Mouse (Mus musculus) limb, embryonic 15.5 days (tissue): ENCODE results near the gene Greb1. TPM values are rescaled to one million over a fixed set of nuclear protein-coding genes. Genes with fewer than 3 reads are reported as not detected.

ENCODE experiments used
- ATAC-seq: fragments of 200-750 bp; cut with Nextera tagmentation; 2 replicates; pipeline ENCODE4 v1.8.0; 2017; ENCODE audit warnings: low read depth, moderate TSS enrichment; ENCODE audit not compliant: insufficient number of reproducible peaks, low FRiP score, low TSS enrichment
- H3K27ac ChIP-seq: fragments of 300-500 bp; sonication (generic); 2 replicates; pipeline ENCODE4 v1.5.1; 2015; ENCODE audit warnings: moderate library complexity, mild to moderate bottlenecking, inconsistent platforms
- H3K27me3 ChIP-seq: fragments of 300-500 bp; sonication (generic); 2 replicates; pipeline ENCODE4 v1.6.1; 2015; ENCODE audit warnings: inconsistent platforms
- H3K36me3 ChIP-seq: fragments of 300-500 bp; sonication (generic); 2 replicates; pipeline ENCODE4 v1.6.1; 2015; ENCODE audit warnings: inconsistent platforms
- H3K4me1 ChIP-seq: fragments of 300-500 bp; sonication (generic); 2 replicates; pipeline ENCODE4 v1.6.1; 2015; ENCODE audit warnings: inconsistent platforms
- H3K4me2 ChIP-seq: fragments of 300-500 bp; sonication (generic); 2 replicates; pipeline ENCODE4 v1.6.1; 2015; ENCODE audit warnings: mild to moderate bottlenecking, inconsistent platforms
- H3K4me3 ChIP-seq: fragments of 300-500 bp; sonication (generic); 2 replicates; pipeline ENCODE4 v1.5.1; 2015; ENCODE audit warnings: mild to moderate bottlenecking, inconsistent platforms
- H3K9ac ChIP-seq: fragments of 300-500 bp; sonication (generic); 2 replicates; pipeline ENCODE4 v1.6.1; 2015; ENCODE audit warnings: inconsistent platforms
- H3K9me3 ChIP-seq: fragments of 300-500 bp; sonication (generic); 2 replicates; pipeline ENCODE4 v1.6.1; 2016; ENCODE audit warnings: inconsistent platforms
- WGBS: fragments of 180-500 bp; shearing (Covaris S2); methylation state at CpG from one replicate; pipeline ENCODE4 v1.1.7; 2015; 5-methylcytosine and 5-hydroxymethylcytosine counted together
- microRNA-seq: library from miRNA; unstranded; fragments of <30 nt; microRNA quantifications from one replicate; pipeline ENCODE4, GENCODE M21; 2016
- polyA plus RNA-seq: library from polyadenylated mRNA; unstranded; fragments of >200 nt; fragmentation: Nextera tagmentation; extraction: Ambion mirVana; gene quantifications from 2 replicates; pipeline ENCODE4 v1.2.1, GENCODE M21; 2015

The Greb1 gene
- polyA plus RNA-seq, 1 experiment from 2014 or later = 0.81 TPM

DNA sequence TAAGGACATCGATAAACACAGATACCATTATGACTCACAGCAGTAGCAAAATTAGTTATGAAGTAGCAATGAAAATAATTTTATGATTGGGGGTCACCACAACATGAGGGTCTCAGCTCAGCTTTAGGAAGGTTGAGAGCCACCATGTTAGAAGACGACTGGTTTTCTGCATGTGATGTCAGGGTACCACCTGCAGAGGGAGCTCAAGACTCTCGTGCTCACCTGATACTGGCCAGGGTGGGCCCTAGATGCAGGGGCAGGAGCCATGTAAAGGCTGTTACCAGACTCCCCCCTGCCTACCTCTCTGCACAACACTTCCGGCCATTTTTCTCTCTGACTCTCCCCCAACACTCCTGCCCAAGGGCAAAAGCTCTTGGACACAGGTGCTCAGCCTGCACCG lies 158.7 kb downstream of the Greb1 start:
- no peak overlapping the region for H3K4me2 ChIP-seq
- H3K9me3 ChIP-seq = no peaks in the 10 kb centered on the region
- no peaks in the 10 kb centered on the region for H3K36me3 ChIP-seq
- H3K4me1 ChIP-seq = peaks cover 8% of the 10 kb centered on the region
- WGBS = 59% methylated on average over 5 of the region's 5 CpGs
- H3K9ac ChIP-seq = no peak overlapping the region
- no peak overlapping the region for H3K27ac ChIP-seq
- ATAC-seq = no peak
- no peaks in the 10 kb centered on the region for H3K27me3 ChIP-seq
- no peak overlapping the region for H3K4me3 ChIP-seq

DNA sequence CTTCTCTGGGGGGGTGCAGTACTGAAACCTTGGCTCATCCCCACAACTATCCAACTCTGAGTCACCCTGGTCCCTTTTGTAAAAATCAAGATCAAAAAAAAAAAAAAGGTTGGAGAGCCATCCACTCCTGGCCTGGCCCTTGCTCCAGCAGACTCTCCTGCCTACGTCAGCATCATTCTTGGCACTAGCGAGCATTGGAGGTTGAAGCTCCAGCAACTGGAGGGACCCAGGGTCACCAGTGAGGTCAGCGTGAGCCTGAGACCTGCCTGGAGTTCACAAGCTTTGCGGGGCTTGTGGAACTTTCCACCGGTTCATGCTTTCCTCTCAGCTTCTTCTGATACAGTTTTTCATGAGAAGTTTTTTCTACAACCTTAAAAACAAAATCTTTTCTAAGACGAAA lies 160.6 kb downstream of the Greb1 start:
- H3K9me3 ChIP-seq = no peaks in the 10 kb centered on the region
- H3K27ac ChIP-seq = no peak overlapping the region
- H3K4me1 ChIP-seq = peaks cover 8% of the 10 kb centered on the region
- no peak overlapping the region for H3K4me2 ChIP-seq
- no peaks in the 10 kb centered on the region for H3K36me3 ChIP-seq
- H3K4me3 ChIP-seq = no peak overlapping the region
- 86% methylated on average over 6 of the region's 6 CpGs for WGBS
- H3K27me3 ChIP-seq = no peaks in the 10 kb centered on the region
- H3K9ac ChIP-seq = no peak overlapping the region
- ATAC-seq = no peak

DNA sequence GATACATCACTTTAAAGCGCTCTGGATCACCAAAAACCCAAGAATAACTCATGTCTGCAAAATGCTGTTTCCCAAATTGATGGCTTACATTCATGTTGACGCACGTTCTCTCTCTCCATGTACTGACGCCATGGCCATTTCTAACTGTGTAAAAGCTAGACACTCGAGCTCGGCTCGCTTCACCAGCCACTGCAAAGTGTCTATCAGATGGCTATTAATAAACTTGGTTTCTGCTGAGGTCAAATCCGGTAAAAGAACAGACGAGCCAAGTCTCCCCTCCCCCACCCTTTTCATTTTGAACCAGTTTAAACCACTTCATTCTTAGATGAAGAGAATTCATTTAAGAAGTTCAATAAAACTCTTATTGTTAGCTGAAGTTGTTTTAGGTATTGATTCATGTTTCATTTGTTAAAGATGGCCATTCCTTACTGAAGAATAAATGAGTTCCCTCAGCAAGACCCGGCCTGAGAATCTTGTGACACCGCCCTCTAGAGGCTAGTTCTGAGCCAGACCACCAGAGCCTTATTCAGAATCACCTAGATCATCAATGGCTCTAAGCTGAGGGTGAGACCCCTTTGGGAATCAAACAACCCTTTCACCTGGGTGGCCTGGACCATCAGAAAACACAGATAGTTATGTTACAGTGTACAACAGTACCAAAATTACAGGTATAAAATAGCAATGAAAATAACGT lies 161.5 kb downstream of the Greb1 start:
- no peak for ATAC-seq
- H3K36me3 ChIP-seq = no peaks in the 10 kb centered on the region

GRCm38 (mm10) chr12:16635816-16636215 lies 164.9 kb downstream of the Greb1 start:
- no peak for ATAC-seq
- Histone ChIP-seq H3K9ac (no peak overlapping the region), H3K27ac (no peak overlapping the region), H3K4me2 (no peak overlapping the region), H3K4me3 (no peak overlapping the region), H3K4me1 (no peaks in the 10 kb centered on the region), H3K27me3 (no peaks in the 10 kb centered on the region), H3K9me3 (no peaks in the 10 kb centered on the region), H3K36me3 (no peaks in the 10 kb centered on the region)
- 69% methylated on average over 6 of the region's 6 CpGs for WGBS

More for the DNA sequence above, 161.5 kb downstream of the Greb1 start:
- Histone ChIP-seq H3K27ac (no peak overlapping the region), H3K4me2 (no peak overlapping the region), H3K27me3 (no peaks in the 10 kb centered on the region), H3K9ac (no peak overlapping the region), H3K9me3 (no peaks in the 10 kb centered on the region), H3K4me3 (no peak overlapping the region), H3K4me1 (peaks cover 7% of the 10 kb centered on the region)
- WGBS = 67% methylated on average over 12 of the region's 12 CpGs

- WGBS = 60% methylated on average over 14 of the region's 14 CpGs
- ATAC-seq = no peak
- no peak overlapping the region for H3K4me2 ChIP-seq
- no peaks in the 10 kb centered on the region for H3K4me1 ChIP-seq
- H3K9me3 ChIP-seq = no peaks in the 10 kb centered on the region
- no peak overlapping the region for H3K4me3 ChIP-seq
- H3K27me3 ChIP-seq = no peaks in the 10 kb centered on the region
- no peak overlapping the region for H3K27ac ChIP-seq
- no peaks in the 10 kb centered on the region for H3K36me3 ChIP-seq
- H3K9ac ChIP-seq = no peak overlapping the region
These were observed 166.4 kb downstream of the Greb1 start for GRCm38 (mm10) chr12:16634075-16634813.

GRCm38 (mm10) chr12:16633235-16633634 lies 167.5 kb downstream of the Greb1 start:
- Histone ChIP-seq H3K9me3 (no peaks in the 10 kb centered on the region), H3K4me3 (no peak overlapping the region), H3K36me3 (no peaks in the 10 kb centered on the region), H3K27ac (no peak overlapping the region), H3K27me3 (no peaks in the 10 kb centered on the region), H3K4me2 (no peak overlapping the region), H3K4me1 (no peaks in the 10 kb centered on the region), H3K9ac (no peak overlapping the region)
- WGBS = 82% methylated on average over 6 of the region's 6 CpGs
- no peak for ATAC-seq

- H3K4me3 ChIP-seq = no peak overlapping the region
- WGBS = 63% methylated on average over 2 of the region's 2 CpGs
- no peak for ATAC-seq
These were observed 169.3 kb downstream of the Greb1 start for GRCm38 (mm10) chr12:16631423-16631822.

DNA sequence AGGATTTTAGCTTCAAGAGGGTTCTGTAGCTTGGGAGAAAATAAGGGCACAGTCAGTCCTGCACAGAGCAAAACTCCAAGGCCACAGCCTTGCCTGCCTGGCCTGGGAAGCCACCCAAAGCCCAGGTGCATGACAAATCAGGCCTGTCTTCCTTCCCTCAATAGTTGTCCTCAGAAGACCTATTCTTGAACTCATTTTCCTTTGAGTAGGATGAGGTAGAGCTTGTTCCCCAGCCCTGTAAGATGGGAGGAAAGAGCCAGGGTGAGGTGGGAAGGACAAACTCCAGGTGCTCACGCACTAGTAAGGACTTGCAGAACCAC lies 169.9 kb downstream of the Greb1 start:
- Histone ChIP-seq H3K4me2 (no peak overlapping the region), H3K4me3 (no peak overlapping the region), H3K4me1 (no peaks in the 10 kb centered on the region), H3K36me3 (no peaks in the 10 kb centered on the region), H3K27me3 (no peaks in the 10 kb centered on the region), H3K9me3 (no peaks in the 10 kb centered on the region), H3K27ac (no peak overlapping the region), H3K9ac (no peak overlapping the region)
- WGBS = 82% methylated on average over 1 of the region's 1 CpGs
- no peak for ATAC-seq

More at GRCm38 (mm10) chr12:16631423-16631822, 169.3 kb downstream of the Greb1 start:
- Histone ChIP-seq H3K4me2 (no peak overlapping the region), H3K9ac (no peak overlapping the region), H3K36me3 (no peaks in the 10 kb centered on the region), H3K27ac (no peak overlapping the region), H3K9me3 (no peaks in the 10 kb centered on the region), H3K4me1 (no peaks in the 10 kb centered on the region), H3K27me3 (no peaks in the 10 kb centered on the region)

- Histone ChIP-seq H3K27me3 (no peaks in the 10 kb centered on the region), H3K27ac (no peak overlapping the region), H3K9ac (no peak overlapping the region), H3K4me1 (no peaks in the 10 kb centered on the region), H3K36me3 (no peaks in the 10 kb centered on the region), H3K9me3 (no peaks in the 10 kb centered on the region), H3K4me2 (no peak overlapping the region), H3K4me3 (no peak overlapping the region)
- ATAC-seq = no peak
- 67% methylated on average over 7 of the region's 7 CpGs for WGBS
These were observed 170.4 kb downstream of the Greb1 start for GRCm38 (mm10) chr12:16630152-16630865.

Small RNA genes within 50 kb of the gene (microRNA-seq; reads per million reads assigned to microRNA genes)
- gene Gm44305 = not detected

Other genes starting within 250 kb of the Greb1 start
- 5.5 and 5.7 TPM in 2 replicates for gene Lpin1, start 189.9 kb downstream of the Greb1 start, polyA plus RNA-seq
- gene Ntsr2, start 147.5 kb downstream of the Greb1 start, polyA plus RNA-seq = not detected in 2 replicates
- gene E2f6, start 10.1 kb upstream of the Greb1 start, polyA plus RNA-seq = 37.6 and 42.6 TPM in 2 replicates
- gene Rock2, start 94.0 kb upstream of the Greb1 start, polyA plus RNA-seq = 15.0 and 15.6 TPM in 2 replicates
- 16.9 and 17.5 TPM in 2 replicates for gene Pqlc3, start 199.5 kb upstream of the Greb1 start, polyA plus RNA-seq
- 0.65 and 0.77 TPM in 2 replicates for gene 2410004P03Rik, start 210.8 kb upstream of the Greb1 start, polyA plus RNA-seq